Comparison of ENCODE assay signal across 24 mouse cellular contexts in genomic region chr6:127362166-127362565, GRCm38 (mm10).
"Had no signal": no experiment of that assay in that cellular context is flagged by ENCODE, and none has a peak within 500 bp of the region (broad histone marks: within the 10 kb centered on the region; RNA-seq: fewer than 3 reads in every experiment).

No protein-coding gene starts in this region.

- DNase-seq: kidney, adult 2 months; kidney, postnatal 25 days; layer of hippocampus, postnatal 36 days; liver, postnatal 0 days; lung, embryonic 14.5 days; right cerebral cortex, adult 18-20 months; right cerebral cortex, postnatal 14 days; right cerebral cortex, postnatal 4 days; thymus, adult 2 months; thymus, postnatal 14 days; thymus, postnatal 4 days had no signal

- H3K27ac ChIP-seq: intestine, embryonic 15.5 days; kidney, postnatal 0 days; layer of hippocampus, adult 2 months; left cerebral cortex, adult 2 months; limb, embryonic 12.5 days; limb, embryonic 15.5 days; liver, embryonic 14.5 days; macrophage; neural tube, embryonic 12.5 days; neural tube, embryonic 15.5 days; stomach, postnatal 0 days had no signal

- H3K36me3 ChIP-seq: intestine, embryonic 15.5 days; limb, embryonic 12.5 days; limb, embryonic 15.5 days; neural tube, embryonic 12.5 days; neural tube, embryonic 15.5 days had no signal

- H3K27me3 ChIP-seq: intestine, embryonic 15.5 days; neural tube, embryonic 12.5 days had no signal

- H3K4me3 ChIP-seq: intestine, embryonic 15.5 days; layer of hippocampus, adult 2 months; left cerebral cortex, adult 2 months; limb, embryonic 12.5 days; limb, embryonic 15.5 days; neural tube, embryonic 12.5 days; neural tube, embryonic 15.5 days had no signal

- H3K4me2 ChIP-seq: intestine, embryonic 15.5 days; limb, embryonic 12.5 days; limb, embryonic 15.5 days; liver, embryonic 11.5 days; lung, embryonic 14.5 days; neural tube, embryonic 12.5 days; neural tube, embryonic 15.5 days had no signal

- H3K9ac ChIP-seq: intestine, embryonic 15.5 days; limb, embryonic 12.5 days; limb, embryonic 15.5 days; liver, embryonic 14.5 days; liver, postnatal 0 days; lung, embryonic 14.5 days; neural tube, embryonic 12.5 days; neural tube, embryonic 15.5 days had no signal

- ATAC-seq: intestine, embryonic 15.5 days; liver, postnatal 0 days; lung, postnatal 0 days had no signal

- H3K9me3 ChIP-seq: intestine, embryonic 15.5 days; limb, embryonic 12.5 days; limb, embryonic 15.5 days; neural tube, embryonic 12.5 days; neural tube, embryonic 15.5 days had no signal
